23 mouse cellular contexts compared by ENCODE assay signal in genomic region chr16:70522861-70523260, GRCm38 (mm10).
DNase-seq lines count a peak whose midpoint lies in the region; ATAC-seq lines count a peak whose summit lies in the region.
"Had no signal": no experiment of that assay in that cellular context is flagged by ENCODE, and none has a peak within 500 bp of the region (broad histone marks: within the 10 kb centered on the region; RNA-seq: fewer than 3 reads in every experiment).

No protein-coding gene starts in this region.

- no peaks in the 10 kb centered on the region for H3K9me3 ChIP-seq in forebrain, embryonic 12.5 days
- H3K9me3 ChIP-seq in forebrain, embryonic 11.5 days (ENCODE audit: control insufficient read depth, low read length): no peaks in the 10 kb centered on the region
- no peaks in the 10 kb centered on the region for H3K9me3 ChIP-seq in midbrain, embryonic 12.5 days
- no peaks in the 10 kb centered on the region for H3K9me3 ChIP-seq in midbrain, embryonic 13.5 days
- H3K9me3 ChIP-seq: embryonic facial prominence, embryonic 10.5 days; embryonic facial prominence, embryonic 12.5 days; forebrain, embryonic 13.5 days; G1E had no signal

- WGBS in forebrain, embryonic 12.5 days: 54% methylated on average over 2 of the region's 2 CpGs
- 77% methylated on average over 2 of the region's 2 CpGs for WGBS in forebrain, embryonic 11.5 days
- WGBS in midbrain, embryonic 12.5 days: 82% methylated on average over 2 of the region's 2 CpGs
- 89% methylated on average over 2 of the region's 2 CpGs for WGBS in midbrain, embryonic 13.5 days

- DNase-seq in forebrain, embryonic 11.5 days (ENCODE audit: low spot score): no peak
- no peak for DNase-seq in left cerebral cortex, adult 9 months (ENCODE audit: low spot score in 2 of 2)
- DNase-seq: adrenal gland, adult 8-10 months; adrenal gland, postnatal 14 days; adrenal gland, postnatal 36 days; B cell, adult 2 months; cerebellum, adult 11-12 months; cerebellum, adult 2 months; cerebellum, adult 9-10 months; cerebellum, postnatal 10 days; cerebellum, postnatal 25 days; forebrain, postnatal 0 days had no signal

- peaks cover 3% of the 10 kb centered on the region; the same call in 1 of the 2 replicates for H3K4me1 ChIP-seq in forebrain, embryonic 12.5 days
- H3K4me1 ChIP-seq in forebrain, embryonic 11.5 days (replicated peaks; ENCODE audit: control insufficient read depth, insufficient read depth, low read length): no peaks in the 10 kb centered on the region
- H3K4me1 ChIP-seq in midbrain, embryonic 12.5 days: no peaks in the 10 kb centered on the region
- 0 out of 2 replicates have a peak, but pooled peaks cover 3% of the 10 kb centered on the region for H3K4me1 ChIP-seq in midbrain, embryonic 13.5 days (replicated peaks)
- H3K4me1 ChIP-seq: embryonic facial prominence, embryonic 10.5 days; embryonic facial prominence, embryonic 12.5 days had no signal

- no peaks in the 10 kb centered on the region for H3K27me3 ChIP-seq in forebrain, embryonic 12.5 days
- no peaks in the 10 kb centered on the region for H3K27me3 ChIP-seq in forebrain, embryonic 11.5 days (ENCODE audit: control insufficient read depth, insufficient read depth, low read length)
- no peaks in the 10 kb centered on the region for H3K27me3 ChIP-seq in midbrain, embryonic 12.5 days
- H3K27me3 ChIP-seq in midbrain, embryonic 13.5 days: no peaks in the 10 kb centered on the region
- H3K27me3 ChIP-seq: CH12.LX; embryonic facial prominence, embryonic 12.5 days; forebrain, embryonic 13.5 days; Patski had no signal

- H3K4me3 ChIP-seq in forebrain, embryonic 12.5 days (replicated peaks): no peak overlapping the region
- H3K4me3 ChIP-seq in forebrain, embryonic 11.5 days (ENCODE audit: low read depth, low read length): no peak overlapping the region
- no peak overlapping the region for H3K4me3 ChIP-seq in midbrain, embryonic 12.5 days
- no peak overlapping the region for H3K4me3 ChIP-seq in midbrain, embryonic 13.5 days (replicated peaks)
- H3K4me3 ChIP-seq: embryonic facial prominence, embryonic 10.5 days; embryonic facial prominence, embryonic 12.5 days; forebrain, embryonic 13.5 days had no signal

- H3K4me2 ChIP-seq in forebrain, embryonic 12.5 days: no peak overlapping the region
- H3K4me2 ChIP-seq in forebrain, embryonic 11.5 days (ENCODE audit: low read depth, low read length, severe bottlenecking): no peak overlapping the region
- H3K4me2 ChIP-seq in midbrain, embryonic 12.5 days (replicated peaks): no peak overlapping the region
- H3K4me2 ChIP-seq in midbrain, embryonic 13.5 days (replicated peaks): no peak overlapping the region
- H3K4me2 ChIP-seq: embryonic facial prominence, embryonic 12.5 days had no signal

- no peaks in the 10 kb centered on the region for H3K36me3 ChIP-seq in forebrain, embryonic 12.5 days (replicated peaks)
- H3K36me3 ChIP-seq in forebrain, embryonic 11.5 days (ENCODE audit: control insufficient read depth, insufficient read depth, low read length): no peaks in the 10 kb centered on the region
- no peaks in the 10 kb centered on the region for H3K36me3 ChIP-seq in midbrain, embryonic 12.5 days
- no peaks in the 10 kb centered on the region for H3K36me3 ChIP-seq in midbrain, embryonic 13.5 days
- H3K36me3 ChIP-seq: embryonic facial prominence, embryonic 10.5 days; embryonic facial prominence, embryonic 12.5 days had no signal

- H3K9ac ChIP-seq in forebrain, embryonic 12.5 days: no peak overlapping the region
- no peak overlapping the region for H3K9ac ChIP-seq in forebrain, embryonic 11.5 days (ENCODE audit: low read length)
- H3K9ac ChIP-seq in midbrain, embryonic 12.5 days (replicated peaks): no peak overlapping the region
- H3K9ac ChIP-seq in midbrain, embryonic 13.5 days (replicated peaks): no peak overlapping the region
- H3K9ac ChIP-seq: embryonic facial prominence, embryonic 12.5 days; forebrain, embryonic 13.5 days; forebrain, postnatal 0 days had no signal

- ATAC-seq in forebrain, embryonic 12.5 days (ENCODE audit: low FRiP score): peak; percentile 59; the same call in 1 of the 2 replicates
- no peak for ATAC-seq in forebrain, embryonic 11.5 days (replicated peaks; ENCODE audit: low FRiP score)
- ATAC-seq in midbrain, embryonic 12.5 days (ENCODE audit: low FRiP score, low read depth): peak; percentile 54; the same call in 1 of the 2 replicates
- ATAC-seq in midbrain, embryonic 13.5 days: no peak
- ATAC-seq: activated CD4-positive, CD25-positive, alpha-beta regulatory T cell, adult 4 months; CD4-positive, CD25-positive, alpha-beta regulatory T cell, adult 4 months; forebrain, embryonic 13.5 days; forebrain, postnatal 0 days; Patski had no signal

- H3K27ac ChIP-seq in forebrain, embryonic 12.5 days: no peak overlapping the region
- H3K27ac ChIP-seq in forebrain, embryonic 11.5 days (ENCODE audit: low read depth, low read length): no peak overlapping the region
- no peak overlapping the region for H3K27ac ChIP-seq in midbrain, embryonic 12.5 days (replicated peaks)
- H3K27ac ChIP-seq in midbrain, embryonic 13.5 days: no peak overlapping the region
- H3K27ac ChIP-seq: embryonic facial prominence, embryonic 10.5 days; embryonic facial prominence, embryonic 12.5 days; forebrain, embryonic 13.5 days had no signal

Comparison
In these comparisons a context has a peak if more than half of its experiments do, and no peak if none do; other contexts are left out.
1. ATAC-seq: peak in forebrain, embryonic 12.5 days (single experiment) and midbrain, embryonic 12.5 days (single experiment); none in forebrain, embryonic 11.5 days (single experiment) and midbrain, embryonic 13.5 days (single experiment).